9 mouse cellular contexts compared by ENCODE assay signal in genomic region chr8:119158628-119159027, GRCm38 (mm10).
A peak's percentile ranks its signal among the peaks of the same experiment; 100 is the strongest.
DNase-seq lines count a peak whose midpoint lies in the region.
"Had no signal": no experiment of that assay in that cellular context is flagged by ENCODE, and none has a peak within 500 bp of the region (broad histone marks: within the 10 kb centered on the region; RNA-seq: fewer than 3 reads in every experiment).

No protein-coding gene starts in this region.

- peak; percentile 34 to 38 for DNase-seq in left cerebral cortex, postnatal 10 days (ENCODE audit: extremely low spot score in 1 of 2, low spot score in 2 of 2)
- DNase-seq in left cerebral cortex, adult 11 months (ENCODE audit: low spot score) = no peak
- peak; percentile 74 for DNase-seq in cerebellum, adult 11-12 months
- peak; percentile 80 to 87 for DNase-seq in cerebellum, postnatal 14 days
- DNase-seq in layer of hippocampus, postnatal 25 days (ENCODE audit: extremely low spot score in 1 of 2, low spot score in 1 of 2) = peak; percentile 52 to 57
- no peak for DNase-seq in urinary bladder, postnatal 4 days (ENCODE audit: low spot score in 2 of 2)
- no peak for DNase-seq in retina, embryonic 14.5 days (ENCODE audit: low spot score)
- DNase-seq: adrenal gland, postnatal 25 days; gastrocnemius, postnatal 36 days had no signal

- intact Hi-C loops in left cerebral cortex, postnatal 10 days (cut with DNase I) = no loop called here

Comparison
In these comparisons a context has a peak if more than half of its experiments do, and no peak if none do; other contexts are left out.
1. DNase-seq: peak in left cerebral cortex, postnatal 10 days (2 of 2), cerebellum, adult 11-12 months (single experiment), cerebellum, postnatal 14 days (2 of 2) and layer of hippocampus, postnatal 25 days (2 of 2); none in left cerebral cortex, adult 11 months (single experiment), urinary bladder, postnatal 4 days (0 of 2) and retina, embryonic 14.5 days (single experiment).